Mouse (Mus musculus) regulatory T cell (primary cell): ENCODE measurements around the gene Notch4.

ENCODE experiments used
- in situ Hi-C: fragments of 300-600 bp; cut with MboI, MseI; formaldehyde crosslinking; loops from one replicate; pipeline ENCODE4 v1.15.1; 2025; ENCODE audit warnings: high pct_unique_total_duplicates

Gene Notch4

GRCm38 (mm10) chr17:34592581-34593549 is 28.8 kb downstream of the Notch4 start:
- in situ Hi-C loops = no loop called here

DNA sequence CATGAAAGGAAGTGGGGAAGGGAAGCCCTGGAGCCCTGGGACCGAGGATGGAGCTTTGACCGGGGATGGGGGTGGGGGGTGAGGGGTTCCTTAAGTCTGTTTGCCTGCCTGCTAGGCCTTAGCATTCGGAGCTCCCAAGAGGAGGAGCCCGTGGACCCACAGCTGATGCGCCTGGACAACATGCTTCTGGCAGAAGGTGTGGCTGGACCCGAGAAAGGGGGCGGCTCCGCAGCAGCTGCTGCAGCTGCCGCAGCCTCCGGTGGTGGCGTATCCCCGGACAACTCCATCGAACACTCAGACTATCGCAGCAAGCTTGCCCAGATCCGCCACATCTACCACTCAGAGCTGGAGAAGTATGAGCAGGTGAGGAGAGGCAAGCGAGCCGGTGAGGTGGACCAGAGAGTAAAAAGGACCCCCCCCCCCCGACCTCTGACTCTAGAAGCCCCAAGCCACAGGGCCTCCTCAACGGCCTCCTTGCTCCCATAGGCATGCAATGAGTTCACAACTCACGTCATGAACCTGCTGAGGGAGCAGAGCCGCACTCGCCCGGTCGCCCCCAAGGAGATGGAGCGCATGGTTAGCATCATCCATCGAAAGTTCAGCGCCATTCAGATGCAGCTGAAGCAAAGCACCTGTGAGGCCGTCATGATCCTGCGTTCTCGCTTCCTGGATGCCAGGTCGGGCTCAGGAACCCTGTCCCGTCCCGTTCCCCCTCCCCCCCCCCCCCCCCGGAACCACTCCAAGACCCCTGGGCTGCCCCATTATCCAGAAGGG is 29.9 kb downstream of the Notch4 start:
- in situ Hi-C loops = no loop called here

- in situ Hi-C loops = no loop called here
These were observed 32.0 kb downstream of the Notch4 start for GRCm38 (mm10) chr17:34596098-34596497.

DNA sequence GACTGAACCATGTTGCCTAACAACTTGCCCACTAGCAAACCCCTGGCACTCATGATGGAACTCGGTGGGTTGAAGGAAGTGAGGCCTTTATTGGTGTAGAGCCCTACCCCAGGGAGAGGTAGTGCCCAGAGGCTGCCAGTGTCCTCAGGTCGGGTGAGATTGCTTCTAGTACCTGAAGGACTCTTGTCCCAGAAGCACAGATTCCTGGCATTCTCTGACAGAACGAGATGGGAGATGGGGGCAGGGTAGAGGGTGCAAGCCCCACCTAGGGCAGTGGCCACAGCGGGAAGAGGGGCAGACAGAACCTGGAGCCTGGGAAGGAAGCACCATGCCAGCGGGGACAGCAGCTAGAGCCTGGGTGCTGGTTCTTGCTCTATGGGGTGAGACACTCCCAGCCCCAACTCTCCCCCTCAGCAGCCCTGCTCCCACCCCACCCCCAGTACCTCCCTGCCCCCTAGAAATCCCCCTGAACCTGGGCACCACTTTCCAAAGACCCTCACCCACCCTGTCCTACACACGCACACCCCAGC is 33.6 kb downstream of the Notch4 start, which contains the start of gene Ager:
Gene Ager (plus strand): TSS at position 297 of the 530 bp plus-strand sequence.
- in situ Hi-C loops = no loop called here

DNA sequence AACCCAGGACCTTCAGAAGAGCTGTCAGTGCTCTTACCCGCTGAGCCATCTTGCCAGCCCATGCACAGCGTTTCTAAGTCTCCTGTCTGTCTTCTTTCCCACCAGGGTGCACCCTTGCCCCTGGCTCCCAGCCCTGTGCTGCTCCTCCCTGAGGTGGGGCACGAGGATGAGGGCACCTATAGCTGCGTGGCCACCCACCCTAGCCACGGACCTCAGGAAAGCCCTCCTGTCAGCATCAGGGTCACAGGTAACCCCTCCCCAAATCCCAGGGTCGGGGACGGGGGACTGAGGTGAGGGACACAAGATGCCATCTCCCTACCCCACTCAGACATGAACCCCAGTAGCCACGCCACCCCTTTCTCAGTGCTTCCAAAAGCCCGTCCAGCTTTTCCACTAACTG is 35.8 kb downstream of the Notch4 start:
- in situ Hi-C loops = loop anchor here (25.0 kb wide), 1 partner anchor 688 kb away; the partner anchor contains the start of genes Daxx, Platr17, Tapbp and Zbtb22

GRCm38 (mm10) chr17:34601796-34602195 is 37.7 kb downstream of the Notch4 start:
- in situ Hi-C loops = loop anchor here (25.0 kb wide), 1 partner anchor 689 kb away; the partner anchor contains the start of genes Daxx, Platr17, Tapbp and Zbtb22

GRCm38 (mm10) chr17:34603375-34604060 is 39.5 kb downstream of the Notch4 start, which contains the start of gene Rnf5:
Gene Rnf5, minus strand, starts transcription at chr17:34603690.
- in situ Hi-C loops = loop anchor here (25.0 kb wide), 1 partner anchor 691 kb away; the partner anchor contains the start of genes Daxx, Platr17, Tapbp and Zbtb22

DNA sequence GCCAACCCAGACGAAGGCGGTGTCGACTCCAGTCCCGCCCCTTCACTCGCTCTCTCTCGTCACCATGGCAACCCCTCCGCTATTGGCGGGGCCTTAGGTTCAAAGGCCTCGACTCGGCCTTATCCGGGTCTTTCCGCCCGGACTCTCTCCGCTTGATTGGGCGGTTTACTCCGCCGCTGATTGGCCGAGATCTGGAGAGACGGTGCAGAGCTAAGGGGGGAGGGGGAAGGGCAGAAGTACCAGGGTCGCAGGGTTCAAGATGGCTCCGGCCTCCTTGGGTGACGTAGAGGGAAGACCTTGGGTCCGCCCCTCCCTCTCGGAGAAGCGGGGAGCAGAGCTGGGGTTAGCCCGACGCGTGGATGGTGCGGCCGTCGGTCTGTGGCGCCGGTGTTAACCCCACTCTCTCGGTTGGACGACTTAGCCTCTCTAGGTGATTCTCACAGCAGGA is 40.0 kb downstream of the Notch4 start, which contains the start of gene Agpat1:
Gene Agpat1 (plus strand): TSS at position 202 of the 448 bp plus-strand sequence.
- in situ Hi-C loops = loop anchor here (25.0 kb wide), 1 partner anchor 692 kb away; the partner anchor contains the start of genes Daxx, Platr17, Tapbp and Zbtb22

GRCm38 (mm10) chr17:34604511-34605237 is 40.6 kb downstream of the Notch4 start:
- in situ Hi-C loops = loop anchor here (25.0 kb wide), 1 partner anchor 692 kb away; the partner anchor contains the start of genes Daxx, Platr17, Tapbp and Zbtb22

GRCm38 (mm10) chr17:34605609-34606008 is 41.5 kb downstream of the Notch4 start:
- in situ Hi-C loops = loop anchor here (25.0 kb wide), 1 partner anchor 693 kb away; the partner anchor contains the start of genes Daxx, Platr17, Tapbp and Zbtb22

DNA sequence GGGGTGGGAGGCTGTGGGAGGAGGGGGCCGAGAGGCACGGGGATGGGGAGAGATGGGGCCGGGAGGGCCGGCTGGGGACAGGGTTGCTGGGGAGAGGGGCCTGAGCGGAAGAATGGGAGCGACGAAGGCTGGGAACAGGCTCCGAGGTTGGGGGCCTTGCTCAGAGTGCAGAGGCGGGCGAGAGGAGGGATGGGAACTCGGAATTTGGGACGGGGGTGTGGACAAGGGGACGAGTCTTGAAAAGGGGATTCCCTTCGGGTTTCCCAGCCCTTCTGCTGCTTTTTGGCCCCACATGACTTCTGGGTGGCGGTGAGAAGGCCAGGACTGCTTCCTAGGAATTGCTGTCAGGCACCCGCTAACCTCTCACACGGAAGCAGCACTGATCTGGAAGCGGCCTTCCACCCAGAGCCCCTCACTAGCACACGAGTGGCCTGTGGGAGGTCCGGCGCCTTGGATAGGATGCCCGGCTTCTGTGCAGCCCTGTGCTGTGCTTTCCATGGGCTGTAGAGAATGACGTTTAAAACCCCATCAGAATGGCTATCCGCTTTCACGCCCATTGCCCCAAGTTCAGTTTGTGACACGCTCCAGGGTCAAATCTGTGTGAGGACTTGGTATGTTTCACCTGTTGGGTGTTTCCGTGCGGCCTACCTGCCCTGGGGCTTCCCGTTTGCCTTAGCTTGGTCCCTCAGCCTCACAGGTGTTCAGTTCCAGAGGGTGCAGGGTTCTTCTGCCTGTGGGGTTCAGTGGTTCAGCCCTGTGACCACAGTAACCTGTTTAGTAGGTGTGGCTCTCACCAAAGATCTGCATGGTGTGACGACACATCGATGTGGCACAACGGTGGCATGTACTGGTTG is 42.3 kb downstream of the Notch4 start:
- in situ Hi-C loops = loop anchor here (25.0 kb wide), 1 partner anchor 694 kb away; the partner anchor contains the start of genes Daxx, Platr17, Tapbp and Zbtb22

DNA sequence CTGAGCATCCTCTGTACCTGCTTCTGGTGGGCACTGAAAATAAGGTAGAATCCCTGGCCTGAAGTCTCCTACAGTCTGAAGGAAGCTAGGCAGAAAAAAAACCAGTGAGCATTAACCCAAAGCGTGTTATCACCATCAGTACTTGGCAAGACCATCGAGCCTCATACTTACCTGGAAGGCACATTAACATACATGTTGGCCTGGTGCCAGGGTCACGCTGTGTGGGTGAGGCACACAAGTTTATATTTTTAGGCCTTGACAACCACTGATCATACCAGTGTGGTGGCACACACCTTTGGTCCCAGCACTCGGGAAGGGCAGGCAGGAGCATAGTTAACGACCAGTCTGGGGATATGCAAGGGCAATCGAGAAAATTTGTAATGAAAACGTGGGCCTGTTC is 43.9 kb downstream of the Notch4 start:
- in situ Hi-C loops = loop anchor here (25.0 kb wide), 1 partner anchor 696 kb away; the partner anchor contains the start of genes Daxx, Platr17, Tapbp and Zbtb22

DNA sequence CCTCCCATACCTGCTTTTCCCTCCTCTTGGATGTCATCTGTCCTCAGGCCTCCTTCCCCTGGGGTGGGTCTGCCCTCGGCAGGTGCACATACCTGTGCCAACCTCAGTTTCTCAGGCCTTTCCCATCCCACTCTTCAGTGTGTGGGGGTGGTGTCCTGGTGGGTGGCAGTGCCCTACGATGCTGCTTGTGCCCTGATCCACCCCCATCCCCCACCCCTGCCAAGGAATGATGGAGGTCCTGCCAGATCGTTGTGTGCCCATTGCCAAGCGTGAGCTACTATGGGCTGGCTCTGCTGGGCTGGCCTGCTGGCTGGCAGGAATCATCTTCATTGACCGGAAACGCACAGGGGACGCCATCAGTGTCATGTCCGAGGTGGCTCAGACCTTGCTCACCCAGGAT is 47.0 kb downstream of the Notch4 start:
- in situ Hi-C loops = loop anchor here (5.0 to 25.0 kb wide), 3 partner anchors 44 to 699 kb away; partner anchors contain the start of genes Daxx, Platr17, Tapbp and Zbtb22

GRCm38 (mm10) chr17:34613054-34613645 is 49.1 kb downstream of the Notch4 start:
- in situ Hi-C loops = loop anchor here (5.0 to 25.0 kb wide), 3 partner anchors 46 to 701 kb away; partner anchors contain the start of genes Daxx, Platr17, Tapbp and Zbtb22

- in situ Hi-C loops = loop anchor here (5.0 to 25.0 kb wide), 3 partner anchors 47 to 702 kb away; partner anchors contain the start of genes Daxx, Platr17, Tapbp and Zbtb22
These were observed 49.8 kb downstream of the Notch4 start for GRCm38 (mm10) chr17:34613830-34614229.

DNA sequence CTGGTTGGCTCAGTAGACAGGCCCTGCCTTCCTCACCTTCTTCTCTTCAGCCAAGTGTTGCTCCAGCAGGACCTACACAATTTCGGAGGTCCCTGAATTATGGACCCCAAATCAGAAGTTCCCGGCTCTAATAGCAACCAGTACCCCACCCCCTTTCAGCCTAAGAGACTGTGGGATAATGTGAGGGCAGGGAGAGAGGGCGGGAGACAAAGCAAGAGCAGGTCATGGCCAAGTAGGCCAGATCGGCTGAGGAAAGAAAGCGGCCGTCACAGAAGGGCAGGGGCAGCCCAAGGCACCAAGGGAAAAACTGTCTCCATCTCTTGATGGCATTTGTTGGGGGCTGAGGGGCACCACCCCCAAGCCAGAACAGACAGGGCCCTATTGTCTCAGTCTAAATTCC is 51.8 kb downstream of the Notch4 start, which contains the start of gene Egfl8:
Gene Egfl8 (minus strand): TSS at position 101 of the 400 bp plus-strand sequence.
- in situ Hi-C loops = loop anchor here (25.0 kb wide), 1 partner anchor 704 kb away; the partner anchor contains the start of genes Daxx, Platr17, Tapbp and Zbtb22

DNA sequence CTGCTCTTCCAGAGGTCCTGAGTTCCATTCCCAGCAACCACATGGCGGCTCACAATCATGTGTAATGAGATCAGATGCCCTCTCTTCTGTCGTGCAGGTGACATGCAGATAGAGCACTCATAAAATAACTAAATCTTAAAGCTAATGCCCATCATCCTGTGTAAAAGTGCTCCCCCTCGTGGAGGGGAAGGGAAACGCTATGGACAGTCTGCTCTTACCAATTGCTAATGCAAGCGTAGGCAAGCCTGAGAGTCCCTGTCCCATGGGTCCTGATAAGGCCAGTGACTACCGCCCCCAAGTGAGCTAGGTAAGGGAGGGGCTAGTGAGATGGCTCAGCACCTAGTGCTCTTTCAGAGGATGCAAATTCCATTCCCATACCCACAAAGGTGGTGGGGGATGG is 54.9 kb downstream of the Notch4 start:
- in situ Hi-C loops = loop anchor here (25.0 kb wide), 1 partner anchor 707 kb away; the partner anchor contains the start of genes Daxx, Platr17, Tapbp and Zbtb22
